ENCODE assay signal across 1 mouse cellular context in genomic region chr2:29627337-29627736, GRCm38 (mm10).
TF ChIP-seq lines count a peak whose summit lies in the region.

No protein-coding gene starts in this region.

TF ChIP-seq in CH12.LX, 34 proteins besides CTCF, POLR2A, EP300 and RAD21 (continued from another document):
- TF ChIP-seq ZKSCAN1 (IDR thresholded peaks at IDR 0.05; ENCODE audit: borderline replicate concordance, low read depth, low read length): no peak
- TF ChIP-seq TCF12 (IDR thresholded peaks at IDR 0.05; ENCODE audit: low read depth, low read length): peak; percentile 29; the same call in 1 of the 2 replicates
- peak; percentile 50 for TF ChIP-seq BHLHE40 (IDR thresholded peaks at IDR 0.05; ENCODE audit: low read depth, low read length)
- peak; percentile 34 for TF ChIP-seq CHD2 (IDR thresholded peaks at IDR 0.05; ENCODE audit: low read length)
- peak; percentile 7; the same call in 1 of the 2 replicates for TF ChIP-seq MAFK (IDR thresholded peaks at IDR 0.05; ENCODE audit: insufficient replicate concordance, low read length)
- TF ChIP-seq UBTF (IDR thresholded peaks at IDR 0.05; ENCODE audit: low read depth, low read length): no peak
- TF ChIP-seq MAX (IDR thresholded peaks at IDR 0.05; ENCODE audit: low read length): peak; percentile 39; the same call in 1 of the 2 replicates
